Mouse (Mus musculus): ENCODE results near the gene Tnfrsf13c.

- TF ChIP-seq CTCF (IDR thresholded peaks at IDR 0.05; ENCODE audit: low read depth, low read length) (no peak), POLR2A (IDR thresholded peaks at IDR 0.05; ENCODE audit: extremely low read depth, insufficient read depth, low read length) (no peak)
Observed at GRCm38 (mm10) chr15:82213222-82213621, 10.9 kb downstream of the Tnfrsf13c start.
